Mouse (Mus musculus): ENCODE measurements around the gene H2-DMb2.

GRCm38 (mm10) chr17:34169279-34169678 lies 26.2 kb downstream of the H2-DMb2 start:
- TF ChIP-seq CTCF (conservative IDR thresholded peaks at IDR 0.05; ENCODE audit: insufficient read depth, insufficient read length, low read depth, low read length): peak; percentile 83
- TF ChIP-seq POLR2A (IDR thresholded peaks at IDR 0.05; ENCODE audit: low read depth, low read length): no peak

All from kidney, adult 2 months (tissue).